8 mouse cellular contexts compared by ENCODE assay signal in genomic region chr6:84589742-84590686, GRCm38 (mm10). TPM values are rescaled to one million over a fixed set of nuclear protein-coding genes. Genes with fewer than 3 reads are reported as not detected.
DNase-seq lines count a peak whose midpoint lies in the region; ATAC-seq and TF ChIP-seq lines count a peak whose summit lies in the region.

No protein-coding gene starts in this region.

- peak; percentile 64 for ATAC-seq in forebrain, embryonic 11.5 days (replicated peaks; ENCODE audit: low FRiP score)
- peak; percentile 55 for ATAC-seq in heart, embryonic 16.5 days (replicated peaks; ENCODE audit: extremely low read depth, insufficient read depth, low FRiP score)
- ATAC-seq in liver, embryonic 14.5 days (ENCODE audit: insufficient read depth): no peak
- ATAC-seq in neural tube, embryonic 14.5 days (ENCODE audit: low read depth): peak; percentile 76

- peak; percentile 43 for DNase-seq in c-Kit-positive CD71-positive TER-119-negative erythroid progenitor cells, embryonic 14.5 days (ENCODE audit: low read depth)
- DNase-seq in forebrain, embryonic 11.5 days (ENCODE audit: low spot score): peak; percentile 92
- peak; percentile 89 to 94 for DNase-seq in kidney, postnatal 25 days
- peak; percentile 20 to 32 (median 28) for DNase-seq in liver, embryonic 14.5 days (ENCODE audit: low read depth in 3 of 3, low spot score in 3 of 3)
- DNase-seq in testis, postnatal 10 days (ENCODE audit: low spot score): peak; percentile 96

- H3K4me2 ChIP-seq in forebrain, embryonic 11.5 days (ENCODE audit: low read depth, low read length, severe bottlenecking): 0 out of 2 replicates have a peak overlapping the region, but pooled peaks have one; percentile 15
- H3K4me2 ChIP-seq in heart, embryonic 16.5 days (ENCODE audit: low read depth, low read length): peak overlapping the region; percentile 52
- no peak overlapping the region for H3K4me2 ChIP-seq in liver, embryonic 14.5 days (ENCODE audit: low read depth)
- H3K4me2 ChIP-seq in neural tube, embryonic 14.5 days (ENCODE audit: low read depth, low read length): peak overlapping the region; percentile 17

- H3K9me3 ChIP-seq in ES-Bruce4 (replicated peaks; ENCODE audit: control insufficient read depth, insufficient read depth, low read length, poor library complexity, severe bottlenecking): no peaks in the 10 kb centered on the region
- no peaks in the 10 kb centered on the region for H3K9me3 ChIP-seq in forebrain, embryonic 11.5 days (ENCODE audit: control insufficient read depth, low read length)
- no peaks in the 10 kb centered on the region for H3K9me3 ChIP-seq in heart, embryonic 16.5 days (replicated peaks; ENCODE audit: control insufficient read depth, low read length)
- H3K9me3 ChIP-seq in liver, embryonic 14.5 days (ENCODE audit: control insufficient read depth, low read length): no peaks in the 10 kb centered on the region
- no peaks in the 10 kb centered on the region for H3K9me3 ChIP-seq in neural tube, embryonic 14.5 days (ENCODE audit: control insufficient read depth, low read length)

- no peak overlapping the region for H3K9ac ChIP-seq in ES-Bruce4 (ENCODE audit: low read depth, poor library complexity, severe bottlenecking)
- no peak overlapping the region for H3K9ac ChIP-seq in forebrain, embryonic 11.5 days (ENCODE audit: low read length)
- no peak overlapping the region for H3K9ac ChIP-seq in heart, embryonic 16.5 days (ENCODE audit: low read length)
- no peak overlapping the region for H3K9ac ChIP-seq in liver, embryonic 14.5 days (replicated peaks)
- H3K9ac ChIP-seq in neural tube, embryonic 14.5 days (replicated peaks; ENCODE audit: low read depth, low read length): no peak overlapping the region

- peak; percentile 77 for TF ChIP-seq CTCF in ES-Bruce4 (IDR thresholded peaks at IDR 0.05; ENCODE audit: low read depth, low read length)
- TF ChIP-seq CTCF in liver, embryonic 14.5 days (IDR thresholded peaks at IDR 0.05; ENCODE audit: low read depth): peak; percentile 84

- WGBS in forebrain, embryonic 11.5 days: 3% methylated on average over 39 of the region's 39 CpGs
- 4% methylated on average over 39 of the region's 39 CpGs for WGBS in heart, embryonic 16.5 days
- 6% methylated on average over 39 of the region's 39 CpGs for WGBS in liver, embryonic 14.5 days (ENCODE audit: insufficient replicate concordance)
- 3% methylated on average over 39 of the region's 39 CpGs for WGBS in neural tube, embryonic 14.5 days

- H3K4me1 ChIP-seq in ES-Bruce4 (ENCODE audit: control insufficient read depth, insufficient read depth, low read length): no peaks in the 10 kb centered on the region
- H3K4me1 ChIP-seq in forebrain, embryonic 11.5 days (replicated peaks; ENCODE audit: control insufficient read depth, insufficient read depth, low read length): peaks cover 23% of the 10 kb centered on the region
- peaks cover 32% of the 10 kb centered on the region for H3K4me1 ChIP-seq in heart, embryonic 16.5 days (ENCODE audit: control insufficient read depth, insufficient read depth, low read length)
- H3K4me1 ChIP-seq in liver, embryonic 14.5 days (replicated peaks; ENCODE audit: control insufficient read depth in 2 of 2, insufficient read depth in 2 of 2, low read length in 1 of 2): 0 out of 4 replicates have a peak, but pooled peaks cover 0 to 2% of the 10 kb centered on the region in 2 experiments
- H3K4me1 ChIP-seq in neural tube, embryonic 14.5 days (ENCODE audit: control insufficient read depth, insufficient read depth, low read length): peaks cover 24% of the 10 kb centered on the region

- no peak overlapping the region for H3K27ac ChIP-seq in ES-Bruce4 (ENCODE audit: insufficient read depth, low read length)
- no peak overlapping the region for H3K27ac ChIP-seq in forebrain, embryonic 11.5 days (ENCODE audit: low read depth, low read length)
- H3K27ac ChIP-seq in heart, embryonic 16.5 days (ENCODE audit: low read length): no peak overlapping the region
- no peak overlapping the region for H3K27ac ChIP-seq in liver, embryonic 14.5 days
- H3K27ac ChIP-seq in neural tube, embryonic 14.5 days (ENCODE audit: low read depth, low read length): no peak overlapping the region

- TF ChIP-seq POLR2A in ES-Bruce4 (IDR thresholded peaks at IDR 0.05; ENCODE audit: insufficient read depth, low read length): no peak

- TF ChIP-seq EP300 in ES-Bruce4 (IDR thresholded peaks at IDR 0.05; ENCODE audit: insufficient read depth, low read depth, low read length): no peak
- no peak for TF ChIP-seq EP300 in liver, embryonic 14.5 days (IDR thresholded peaks at IDR 0.05; ENCODE audit: low read depth)

- peaks cover 36% of the 10 kb centered on the region for H3K27me3 ChIP-seq in ES-Bruce4 (ENCODE audit: control insufficient read depth, insufficient read depth, low read length, poor library complexity, severe bottlenecking)
- peaks cover 53% of the 10 kb centered on the region for H3K27me3 ChIP-seq in forebrain, embryonic 11.5 days (ENCODE audit: control insufficient read depth, insufficient read depth, low read length)
- peaks cover 32% of the 10 kb centered on the region for H3K27me3 ChIP-seq in heart, embryonic 16.5 days (ENCODE audit: control insufficient read depth, insufficient read depth, low read length)
- H3K27me3 ChIP-seq in liver, embryonic 14.5 days (ENCODE audit: control insufficient read depth, insufficient read depth, low read length): peaks cover 52% of the 10 kb centered on the region
- peaks cover 44% of the 10 kb centered on the region for H3K27me3 ChIP-seq in neural tube, embryonic 14.5 days (ENCODE audit: control insufficient read depth, insufficient read depth, low read length)

- no peaks in the 10 kb centered on the region for H3K36me3 ChIP-seq in ES-Bruce4 (ENCODE audit: control insufficient read depth, insufficient read depth, low read length, poor library complexity, severe bottlenecking)
- H3K36me3 ChIP-seq in forebrain, embryonic 11.5 days (ENCODE audit: control insufficient read depth, insufficient read depth, low read length): no peaks in the 10 kb centered on the region
- no peaks in the 10 kb centered on the region for H3K36me3 ChIP-seq in heart, embryonic 16.5 days (ENCODE audit: control insufficient read depth, insufficient read depth)
- no peaks in the 10 kb centered on the region for H3K36me3 ChIP-seq in liver, embryonic 14.5 days (replicated peaks; ENCODE audit: control insufficient read depth, insufficient read depth, low read depth)
- H3K36me3 ChIP-seq in neural tube, embryonic 14.5 days (ENCODE audit: control insufficient read depth, insufficient read depth, low read length): no peaks in the 10 kb centered on the region

- H3K4me3 ChIP-seq in ES-Bruce4 (ENCODE audit: low read depth, low read length): no peak overlapping the region
- H3K4me3 ChIP-seq in forebrain, embryonic 11.5 days (ENCODE audit: low read depth, low read length): no peak overlapping the region
- H3K4me3 ChIP-seq in heart, embryonic 16.5 days (ENCODE audit: low read length): peak overlapping the region; percentile 54
- no peak overlapping the region for H3K4me3 ChIP-seq in liver, embryonic 14.5 days (ENCODE audit: insufficient read depth in 1 of 2, low read depth in 2 of 2, low read length in 2 of 2)
- H3K4me3 ChIP-seq in neural tube, embryonic 14.5 days (ENCODE audit: low read depth, low read length): no peak overlapping the region

RNA-seq across cellular contexts. Expression of gene Cyp26b1, which starts 3.7 kb away (rescaled TPM):
- polyA plus RNA-seq in ES-Bruce4 (2011; ENCODE audit: insufficient read depth, insufficient read length, low read depth, missing spikeins): 0.46 TPM in 2 replicates
- polyA plus RNA-seq in forebrain, embryonic 11.5 days (2014; fragmentation: Nextera tagmentation; extraction: Ambion mirVana): 0.84 and 1.2 TPM in 2 replicates
- polyA plus RNA-seq in heart, embryonic 16.5 days (2015; fragmentation: Nextera tagmentation; extraction: Ambion mirVana): 1.4 and 1.7 TPM in 2 replicates
- 0.05 and 0.07 TPM in 2 replicates for polyA plus RNA-seq in liver, embryonic 14.5 days (2012; rRNA removed)
- 0.04 TPM in 1 of 2 replicates, not detected in the other for polyA plus RNA-seq in liver, embryonic 14.5 days (2014; fragmentation: Nextera tagmentation; extraction: Ambion mirVana)
- 8.2 and 11.8 TPM in 2 replicates for polyA plus RNA-seq in neural tube, embryonic 14.5 days (2014; fragmentation: Nextera tagmentation; extraction: Ambion mirVana)

Comparison
In these comparisons a context has a peak if more than half of its experiments do, and no peak if none do; other contexts are left out.
1. DNase-seq: peak in every context shown above with its lines; median percentile 96 in testis, postnatal 10 days; 92 in forebrain, embryonic 11.5 days; 92 in kidney, postnatal 25 days; 43 in c-Kit-positive CD71-positive TER-119-negative erythroid progenitor cells, embryonic 14.5 days; 28 in liver, embryonic 14.5 days.